Mouse (Mus musculus) layer of hippocampus, postnatal 10 days (tissue): ENCODE measurements around the gene Cyb5d2. TPM values are rescaled to one million over a fixed set of nuclear protein-coding genes. Genes with fewer than 3 reads are reported as not detected.

Source experiments
- DNase-seq, 2 experiments: peaks; one replicate each; pipeline ENCODE4 v3.0.0; 2021; ENCODE audit warnings: low spot score in 2 of 2
- long read RNA-seq: library from polyadenylated mRNA; stranded (forward); transcript quantifications from one replicate; pipeline ENCODE4 v2.0.0, GENCODE M21; 2023
- total RNA-seq, 2 experiments: library from RNA; stranded (reverse); gene quantifications; 2 replicates each; pipeline ENCODE4 v1.2.3; 2021

Cyb5d2 gene
- 10 to 100 TPM; 11.1 to 12.3 TPM for total RNA-seq
- long read RNA-seq, transcript Cyb5d2-201 (4 exons, 2,393 nt), result major isoform, 6 of 10 reads
- long read RNA-seq, partial matches to known transcripts, result 0 of 10 reads
- long read RNA-seq, other reads (novel, unspliced or antisense), result 1 of 10 reads

GRCm38 (mm10) chr11:72795455-72796295 is at the start of gene Cyb5d2, which contains the start of gene Zzef1:
TSS of gene Cyb5d2 (minus strand) at chr11:72796142.
TSS of gene Zzef1 (plus strand) at chr11:72796226.
- DNase-seq, result peak; percentile 89 to 92

- DNase-seq, result no peak
These were observed 49.6 kb upstream of the Cyb5d2 start for GRCm38 (mm10) chr11:72845526-72845925.

- DNase-seq, result no peak
These were observed 47.6 kb upstream of the Cyb5d2 start for GRCm38 (mm10) chr11:72843576-72843975.

- DNase-seq, result no peak
These were observed 46.8 kb upstream of the Cyb5d2 start for GRCm38 (mm10) chr11:72842731-72843130.

- no peak for DNase-seq
These were observed 33.9 kb upstream of the Cyb5d2 start for GRCm38 (mm10) chr11:72829869-72830268.

GRCm38 (mm10) chr11:72821041-72821440 is 25.1 kb upstream of the Cyb5d2 start:
- no peak for DNase-seq

- no peak for DNase-seq
These were observed 22.1 kb upstream of the Cyb5d2 start for GRCm38 (mm10) chr11:72818067-72818466.

- DNase-seq, result no peak
These were observed 20.9 kb upstream of the Cyb5d2 start for GRCm38 (mm10) chr11:72816859-72817258.

- DNase-seq, result no peak
These were observed 18.2 kb upstream of the Cyb5d2 start for GRCm38 (mm10) chr11:72814188-72814587.

- no peak for DNase-seq
These were observed 17.7 kb upstream of the Cyb5d2 start for GRCm38 (mm10) chr11:72813687-72814086.

GRCm38 (mm10) chr11:72807992-72808391 is 12.1 kb upstream of the Cyb5d2 start:
- DNase-seq, result no peak

GRCm38 (mm10) chr11:72806556-72806955 is 10.6 kb upstream of the Cyb5d2 start:
- DNase-seq, result peak; percentile 35 to 41

GRCm38 (mm10) chr11:72805232-72805631 is 9.3 kb upstream of the Cyb5d2 start:
- DNase-seq, result no peak

GRCm38 (mm10) chr11:72804586-72804985 is 8.6 kb upstream of the Cyb5d2 start:
- DNase-seq, result no peak

- no peak for DNase-seq
These were observed 7.1 kb upstream of the Cyb5d2 start for GRCm38 (mm10) chr11:72803038-72803437.

GRCm38 (mm10) chr11:72801182-72801581 is 5.2 kb upstream of the Cyb5d2 start:
- no peak for DNase-seq

GRCm38 (mm10) chr11:72798112-72798511 is 2.2 kb upstream of the Cyb5d2 start:
- no peak for DNase-seq

- no peak for DNase-seq
These were observed 914 bp upstream of the Cyb5d2 start for GRCm38 (mm10) chr11:72796773-72797338.

- no peak for DNase-seq
These were observed 350 bp upstream of the Cyb5d2 start for GRCm38 (mm10) chr11:72796296-72796687.

GRCm38 (mm10) chr11:72795149-72795454 is 840 bp downstream of the Cyb5d2 start:
- DNase-seq, result no peak

- DNase-seq, result no peak
These were observed 3.9 kb downstream of the Cyb5d2 start for GRCm38 (mm10) chr11:72792033-72792432.

GRCm38 (mm10) chr11:72782503-72782902 is 13.4 kb downstream of the Cyb5d2 start:
- DNase-seq, result no peak

- DNase-seq, result no peak
These were observed 13.8 kb downstream of the Cyb5d2 start for GRCm38 (mm10) chr11:72782103-72782502.
